ENCODE assay signal across 8 mouse cellular contexts in genomic region chr2:39004880-39005435, GRCm38 (mm10). TPM values are rescaled to one million over a fixed set of nuclear protein-coding genes. Genes with fewer than 3 reads are reported as not detected.
DNase-seq lines count a peak whose midpoint lies in the region; ATAC-seq and TF ChIP-seq lines count a peak whose summit lies in the region.

Gene Arpc5l (plus strand): TSS chr2:39005348.

- H3K4me1 ChIP-seq in CH12.LX (ENCODE audit: control insufficient read depth in 1 of 2, insufficient read depth in 2 of 2) = peaks cover 3 to 29% of the 10 kb centered on the region in 2 experiments
- H3K4me1 ChIP-seq in forebrain, embryonic 12.5 days = peaks cover 48% of the 10 kb centered on the region
- H3K4me1 ChIP-seq in heart, postnatal 0 days (ENCODE audit: control insufficient read depth, insufficient read depth) = peaks cover 17% of the 10 kb centered on the region; the same call in 1 of the 2 replicates
- peaks cover 55% of the 10 kb centered on the region for H3K4me1 ChIP-seq in liver, embryonic 16.5 days (ENCODE audit: control insufficient read depth, low read depth, low read length)
- H3K4me1 ChIP-seq in neural tube, embryonic 13.5 days (replicated peaks) = peaks cover 55% of the 10 kb centered on the region
- H3K4me1 ChIP-seq in testis, adult 2 months (ENCODE audit: control insufficient read depth, insufficient read depth, low read length) = peaks cover 10% of the 10 kb centered on the region

- dilution Hi-C loops in CH12.LX (cut with MboI; ENCODE audit: extremely low pct_ligation_motif_present, extremely low pct_unique_long_range_greater_than_20kb, low sequenced_read_pairs) = no loop called here

- under 1% methylated on average over 58 of the region's 58 CpGs for WGBS in forebrain, embryonic 12.5 days
- WGBS in heart, postnatal 0 days = under 1% methylated on average over 58 of the region's 58 CpGs
- WGBS in liver, embryonic 16.5 days (ENCODE audit: insufficient replicate concordance) = under 1% methylated on average over 58 of the region's 58 CpGs
- under 1% methylated on average over 58 of the region's 58 CpGs for WGBS in neural tube, embryonic 13.5 days

- peak within 1 kb of the TSS; percentile 98 for H3K9ac ChIP-seq in CH12.LX (ENCODE audit: insufficient read depth, low read depth)
- peak within 1 kb of the TSS; percentile 89 for H3K9ac ChIP-seq in forebrain, embryonic 12.5 days
- H3K9ac ChIP-seq in heart, postnatal 0 days (replicated peaks; ENCODE audit: low read depth, low read length) = peak within 1 kb of the TSS; percentile 87
- peak within 1 kb of the TSS; percentile 80 for H3K9ac ChIP-seq in liver, embryonic 16.5 days (ENCODE audit: low read depth, low read length)
- H3K9ac ChIP-seq in neural tube, embryonic 13.5 days = peak within 1 kb of the TSS; percentile 85

- in situ Hi-C loops in CH12.LX (cut with MboI; ENCODE audit: low pct_ligation_motif_present, low pct_unique_long_range_greater_than_20kb, low sequenced_read_pairs) = no loop called here

- no peak for TF ChIP-seq CTCF in CH12.LX (conservative IDR thresholded peaks at IDR 0.05 in 1 of 2, IDR thresholded peaks at IDR 0.05 in 1 of 2; ENCODE audit: low read depth in 2 of 2, low read length in 2 of 2)
- TF ChIP-seq CTCF in heart, postnatal 0 days (IDR thresholded peaks at IDR 0.05; ENCODE audit: low read depth) = no peak
- no peak for TF ChIP-seq CTCF in testis, adult 2 months (IDR thresholded peaks at IDR 0.05; ENCODE audit: control insufficient read depth, insufficient read depth, insufficient replicate concordance, low read depth, low read length)

- ATAC-seq in forebrain, embryonic 12.5 days (ENCODE audit: low FRiP score) = peak; percentile 90
- ATAC-seq in heart, postnatal 0 days (ENCODE audit: insufficient read depth, low read depth) = peak; percentile 82
- peak; percentile 85 for ATAC-seq in liver, embryonic 16.5 days (ENCODE audit: low read depth)
- peak; percentile 87 for ATAC-seq in neural tube, embryonic 13.5 days (ENCODE audit: low read depth)

- peaks cover 59% of the 10 kb centered on the region for H3K79me2 ChIP-seq in CH12.LX (replicated peaks; ENCODE audit: control insufficient read depth, extremely low read depth, insufficient read depth, poor library complexity, severe bottlenecking)

- H3K4me2 ChIP-seq in CH12.LX (ENCODE audit: insufficient read depth, low read depth, poor library complexity, severe bottlenecking) = peak within 1 kb of the TSS; percentile 89
- H3K4me2 ChIP-seq in forebrain, embryonic 12.5 days = peak within 1 kb of the TSS; percentile 82
- peak within 1 kb of the TSS; percentile 69 for H3K4me2 ChIP-seq in heart, postnatal 0 days (ENCODE audit: low read depth, low read length)
- H3K4me2 ChIP-seq in liver, embryonic 16.5 days (ENCODE audit: low read depth, low read length) = peak within 1 kb of the TSS; percentile 84
- H3K4me2 ChIP-seq in neural tube, embryonic 13.5 days = peak within 1 kb of the TSS; percentile 95

- no peaks in the 10 kb centered on the region for H3K9me3 ChIP-seq in CH12.LX (replicated peaks; ENCODE audit: low read length)
- H3K9me3 ChIP-seq in forebrain, embryonic 12.5 days = no peaks in the 10 kb centered on the region
- no peaks in the 10 kb centered on the region for H3K9me3 ChIP-seq in heart, postnatal 0 days (replicated peaks; ENCODE audit: control insufficient read depth, low read length)
- H3K9me3 ChIP-seq in liver, embryonic 16.5 days (replicated peaks; ENCODE audit: control insufficient read depth, low read length) = no peaks in the 10 kb centered on the region
- H3K9me3 ChIP-seq in neural tube, embryonic 13.5 days = no peaks in the 10 kb centered on the region

- peaks cover 38 to 48% of the 10 kb centered on the region in 2 experiments for H3K36me3 ChIP-seq in CH12.LX (replicated peaks in 1 of 2; ENCODE audit: control insufficient read depth in 1 of 2, insufficient read depth in 1 of 2, low read length in 1 of 2)
- H3K36me3 ChIP-seq in forebrain, embryonic 12.5 days (replicated peaks) = peaks cover 40% of the 10 kb centered on the region
- H3K36me3 ChIP-seq in heart, postnatal 0 days (replicated peaks; ENCODE audit: control insufficient read depth, insufficient read depth, low read length) = peaks cover 37% of the 10 kb centered on the region
- H3K36me3 ChIP-seq in liver, embryonic 16.5 days (ENCODE audit: control insufficient read depth, insufficient read depth) = peaks cover 20% of the 10 kb centered on the region
- H3K36me3 ChIP-seq in neural tube, embryonic 13.5 days = peaks cover 39% of the 10 kb centered on the region
- H3K36me3 ChIP-seq in testis, adult 2 months (ENCODE audit: control insufficient read depth, insufficient read depth, low read length) = no peaks in the 10 kb centered on the region

- TF ChIP-seq POLR2A in CH12.LX (IDR thresholded peaks at IDR 0.05; ENCODE audit: low read depth, low read length) = peak; percentile 97
- peak; percentile 78 for TF ChIP-seq POLR2A in testis, adult 2 months (IDR thresholded peaks at IDR 0.05; ENCODE audit: control insufficient read depth, low read depth, low read length)

- H3K27me3 ChIP-seq in CH12.LX (replicated peaks) = no peaks in the 10 kb centered on the region
- H3K27me3 ChIP-seq in forebrain, embryonic 12.5 days = no peaks in the 10 kb centered on the region
- no peaks in the 10 kb centered on the region for H3K27me3 ChIP-seq in heart, postnatal 0 days (ENCODE audit: control insufficient read depth, insufficient read depth, low read length)
- no peaks in the 10 kb centered on the region for H3K27me3 ChIP-seq in liver, embryonic 16.5 days (ENCODE audit: control insufficient read depth, insufficient read depth, low read depth, low read length)
- H3K27me3 ChIP-seq in neural tube, embryonic 13.5 days = no peaks in the 10 kb centered on the region
- no peaks in the 10 kb centered on the region for H3K27me3 ChIP-seq in testis, adult 2 months (ENCODE audit: control insufficient read depth, insufficient read depth, low read length)

- peak within 1 kb of the TSS; percentile 72 for H3K27ac ChIP-seq in CH12.LX (ENCODE audit: insufficient read depth, low read depth)
- H3K27ac ChIP-seq in forebrain, embryonic 12.5 days = peak within 1 kb of the TSS; percentile 92
- peak within 1 kb of the TSS; percentile 86 for H3K27ac ChIP-seq in heart, postnatal 0 days (ENCODE audit: low read depth)
- H3K27ac ChIP-seq in liver, embryonic 16.5 days (ENCODE audit: low read length) = peak within 1 kb of the TSS; percentile 82
- peak within 1 kb of the TSS; percentile 92 for H3K27ac ChIP-seq in neural tube, embryonic 13.5 days (replicated peaks)
- H3K27ac ChIP-seq in testis, adult 2 months (ENCODE audit: control insufficient read depth, insufficient read depth, low read depth, low read length) = peak within 1 kb of the TSS; percentile 75

- no peak for TF ChIP-seq EP300 in CH12.LX (IDR thresholded peaks at IDR 0.05; ENCODE audit: low read length)
- 0 out of 2 replicates have a peak, but pooled peaks have one; percentile 33 for TF ChIP-seq EP300 in heart, postnatal 0 days (IDR thresholded peaks at IDR 0.05; ENCODE audit: low read depth)

- H3K4me3 ChIP-seq in CH12.LX (replicated peaks in 1 of 3; ENCODE audit: low read depth in 2 of 3, low read length in 2 of 3, poor library complexity in 1 of 3) = peak within 1 kb of the TSS; percentile 94 to 99 (median 97)
- peak within 1 kb of the TSS; percentile 74 for H3K4me3 ChIP-seq in forebrain, embryonic 12.5 days (replicated peaks)
- H3K4me3 ChIP-seq in heart, postnatal 0 days (ENCODE audit: low read depth, low read length) = peak within 1 kb of the TSS; percentile 71
- peak within 1 kb of the TSS; percentile 90 for H3K4me3 ChIP-seq in liver, embryonic 16.5 days (ENCODE audit: low read depth, low read length)
- H3K4me3 ChIP-seq in neural tube, embryonic 13.5 days = peak within 1 kb of the TSS; percentile 52
- H3K4me3 ChIP-seq in testis, adult 2 months (ENCODE audit: control insufficient read depth, low read depth, low read length) = peak within 1 kb of the TSS; percentile 93

- peak; percentile 91 for DNase-seq in CH12.LX (ENCODE audit: extremely low read depth)
- DNase-seq in c-Kit-positive CD71-positive TER-119-negative erythroid progenitor cells, embryonic 14.5 days (ENCODE audit: low read depth) = peak; percentile 86
- peak; percentile 93 for DNase-seq in heart, postnatal 0 days (ENCODE audit: low spot score)
- peak; percentile 94 to 96 for DNase-seq in kidney, postnatal 4 days

- TF ChIP-seq RAD21 in CH12.LX (IDR thresholded peaks at IDR 0.05; ENCODE audit: low read depth, low read length) = no peak

TF ChIP-seq in CH12.LX, 34 proteins besides CTCF, POLR2A, EP300 and RAD21 (continues in another document):
- TF ChIP-seq ZKSCAN1 (IDR thresholded peaks at IDR 0.05; ENCODE audit: borderline replicate concordance, low read depth, low read length) (no peak), NELFE (IDR thresholded peaks at IDR 0.05; ENCODE audit: low read depth, low read length) (peak; percentile 90), CHD2 (IDR thresholded peaks at IDR 0.05; ENCODE audit: low read length) (peak; percentile 98), MAZ (IDR thresholded peaks at IDR 0.05; ENCODE audit: low read depth, low read length) (no peak), PAX5 (IDR thresholded peaks at IDR 0.05; ENCODE audit: low read length) (no peak), USF1 (IDR thresholded peaks at IDR 0.05; ENCODE audit: low read depth, low read length) (no peak), UBTF (IDR thresholded peaks at IDR 0.05; ENCODE audit: low read depth, low read length) (no peak), SIN3A (IDR thresholded peaks at IDR 0.05; ENCODE audit: low read length) (peak; percentile 78; the same call in 1 of the 2 replicates), TBP (conservative IDR thresholded peaks at IDR 0.05; ENCODE audit: low read depth, low read length) (peak; percentile 93), ELF1 (IDR thresholded peaks at IDR 0.05; ENCODE audit: low read depth, low read length) (peak; percentile 98), E2F4 (IDR thresholded peaks at IDR 0.05; ENCODE audit: insufficient replicate concordance, low read depth, low read length) (no peak), RCOR1 (conservative IDR thresholded peaks at IDR 0.05; ENCODE audit: low read depth, low read length) (no peak), MXI1 (IDR thresholded peaks at IDR 0.05; ENCODE audit: low read depth, low read length) (peak; percentile 86), POLR2AphosphoS2 (IDR thresholded peaks at IDR 0.05; ENCODE audit: low read depth, low read length) (peak; percentile 90; the same call in 1 of the 2 replicates)

RNA-seq across cellular contexts. Expression of gene Arpc5l, which starts in this region (rescaled TPM):
- total RNA-seq in CH12.LX (2012; rRNA removed) = 139 and 148 TPM in 2 replicates
- 300 and 309 TPM in 2 replicates for total RNA-seq in CH12.LX (2014; rRNA removed)
- 212 and 219 TPM in 2 replicates for polyA plus RNA-seq in CH12.LX (2012; ENCODE audit: insufficient read length, low read depth)
- polyA plus RNA-seq in forebrain, embryonic 12.5 days (2016; fragmentation: Nextera tagmentation; extraction: Ambion mirVana) = 137 and 143 TPM in 2 replicates
- 13.4 and 36.2 TPM in 2 replicates for total RNA-seq in heart, postnatal 0 days (2014; rRNA removed; ENCODE audit: low replicate concordance)
- polyA plus RNA-seq in heart, postnatal 0 days (2015; fragmentation: Nextera tagmentation; extraction: Ambion mirVana) = 83.0 and 87.2 TPM in 2 replicates
- 45.8 and 48.6 TPM in 2 replicates for polyA plus RNA-seq in liver, embryonic 16.5 days (2015; fragmentation: Nextera tagmentation; extraction: Ambion mirVana)
- 137 and 154 TPM in 2 replicates for polyA plus RNA-seq in neural tube, embryonic 13.5 days (2015; fragmentation: Nextera tagmentation; extraction: Ambion mirVana)
- polyA plus RNA-seq in testis, adult 2 months (2012; rRNA removed) = 74.6 and 75.7 TPM in 2 replicates

Comparison
In these comparisons a context has a peak if more than half of its experiments do, and no peak if none do; other contexts are left out.
1. Peak in every context shown above with its lines: DNase-seq, ATAC-seq, H3K4me3 ChIP-seq and H3K27ac ChIP-seq.